Mouse (Mus musculus) neural tube, embryonic 11.5 days (tissue): ENCODE data around the gene Patj. TPM values are rescaled to one million over a fixed set of nuclear protein-coding genes. Genes with fewer than 3 reads are reported as not detected.

Experiments
- microRNA-seq: library from miRNA; unstranded; fragments of <30 nt; microRNA quantifications from one replicate; pipeline ENCODE4, GENCODE M21; 2016
- polyA plus RNA-seq: library from polyadenylated mRNA; unstranded; fragments of >200 nt; fragmentation: Nextera tagmentation; extraction: Ambion mirVana; gene quantifications from 2 replicates; pipeline ENCODE4 v1.2.1, GENCODE M21; 2014

Patj gene
- polyA plus RNA-seq, 1 experiment from 2014 or later: 7.2 TPM

Small RNA genes within 50 kb of the gene (microRNA-seq; reads per million reads assigned to microRNA genes)
- gene Gm22625: not detected
- not detected for gene Gm26154

Other genes with a start within 250 kb of the Patj start
- 92.3 and 92.5 TPM in 2 replicates for gene Tm2d1, start 12.5 kb upstream of the Patj start, polyA plus RNA-seq